Mouse (Mus musculus): Measurements from ENCODE around the gene Brca2. TPM values are rescaled to one million over a fixed set of nuclear protein-coding genes. Genes with fewer than 3 reads are reported as not detected.
A peak's percentile ranks its signal among the peaks of the same experiment; 100 is the strongest.

The Brca2 gene
- total and polyA plus RNA-seq, 2 experiments from 2014 or later: 9.9 to 15.8 TPM

DNA sequence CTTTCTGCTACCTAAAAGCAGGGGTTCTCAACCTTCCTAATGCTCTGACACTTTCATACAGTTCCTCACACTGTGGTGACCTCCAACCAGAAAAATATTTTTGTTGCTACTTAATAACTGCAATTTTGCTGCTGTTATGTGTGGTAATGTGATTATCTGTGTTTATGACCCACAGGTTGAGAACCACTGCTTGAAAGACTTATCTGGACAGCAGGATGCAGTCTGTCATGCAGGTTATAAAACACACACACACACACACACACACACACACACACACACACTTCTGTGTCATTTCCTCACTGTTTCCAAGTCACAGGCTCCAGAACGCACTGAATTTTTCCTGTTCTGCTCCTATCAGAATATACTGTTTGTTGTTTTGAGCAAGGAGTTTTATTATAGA, 8.4 kb upstream of the Brca2 start:
- Histone ChIP-seq H3K4me3 (ENCODE audit: low read depth, low read length) (no peak overlapping the region), H3K9ac (replicated peaks; ENCODE audit: low read depth, low read length) (no peak overlapping the region), H3K27ac (ENCODE audit: low read depth) (no peak overlapping the region), H3K36me3 (replicated peaks; ENCODE audit: control insufficient read depth, insufficient read depth, low read length) (no peaks in the 10 kb centered on the region), H3K9me3 (replicated peaks; ENCODE audit: control insufficient read depth, low read length) (no peaks in the 10 kb centered on the region), H3K4me2 (ENCODE audit: low read depth, low read length) (no peak overlapping the region), H3K4me1 (ENCODE audit: control insufficient read depth, insufficient read depth) (no peaks in the 10 kb centered on the region), H3K27me3 (ENCODE audit: control insufficient read depth, insufficient read depth, low read length) (no peaks in the 10 kb centered on the region)
- no peak for TF ChIP-seq CTCF (IDR thresholded peaks at IDR 0.05; ENCODE audit: low read depth)
- no peak for TF ChIP-seq EP300 (IDR thresholded peaks at IDR 0.05; ENCODE audit: low read depth)
- DNase-seq (ENCODE audit: low spot score) (no peak), ATAC-seq (ENCODE audit: insufficient read depth, low read depth) (no peak)
- WGBS: 68% methylated on average over 1 of the region's 1 CpGs

- Histone ChIP-seq H3K27ac (ENCODE audit: low read depth) (no peak within 1 kb of the TSS), H3K27me3 (ENCODE audit: control insufficient read depth, insufficient read depth, low read length) (no peaks in the 10 kb centered on the region), H3K36me3 (replicated peaks; ENCODE audit: control insufficient read depth, insufficient read depth, low read length) (no peaks in the 10 kb centered on the region), H3K9ac (replicated peaks; ENCODE audit: low read depth, low read length) (no peak within 1 kb of the TSS), H3K4me2 (ENCODE audit: low read depth, low read length) (no peak within 1 kb of the TSS), H3K4me1 (ENCODE audit: control insufficient read depth, insufficient read depth) (no peaks in the 10 kb centered on the region), H3K9me3 (replicated peaks; ENCODE audit: control insufficient read depth, low read length) (no peaks in the 10 kb centered on the region), H3K4me3 (ENCODE audit: low read depth, low read length) (no peak within 1 kb of the TSS)
- TF ChIP-seq CTCF (IDR thresholded peaks at IDR 0.05; ENCODE audit: low read depth): no peak
- TF ChIP-seq EP300 (IDR thresholded peaks at IDR 0.05; ENCODE audit: low read depth): no peak
- WGBS: 59% methylated on average over 4 of the region's 4 CpGs
- DNase-seq (ENCODE audit: low spot score) (no peak), ATAC-seq (ENCODE audit: insufficient read depth, low read depth) (no peak)
Measured at GRCm38 (mm10) chr5:150518064-150518463, 4.4 kb upstream of the Brca2 start, which contains the start of gene Zar1l. TSS of gene Zar1l (minus strand) at chr5:150518164.

DNA sequence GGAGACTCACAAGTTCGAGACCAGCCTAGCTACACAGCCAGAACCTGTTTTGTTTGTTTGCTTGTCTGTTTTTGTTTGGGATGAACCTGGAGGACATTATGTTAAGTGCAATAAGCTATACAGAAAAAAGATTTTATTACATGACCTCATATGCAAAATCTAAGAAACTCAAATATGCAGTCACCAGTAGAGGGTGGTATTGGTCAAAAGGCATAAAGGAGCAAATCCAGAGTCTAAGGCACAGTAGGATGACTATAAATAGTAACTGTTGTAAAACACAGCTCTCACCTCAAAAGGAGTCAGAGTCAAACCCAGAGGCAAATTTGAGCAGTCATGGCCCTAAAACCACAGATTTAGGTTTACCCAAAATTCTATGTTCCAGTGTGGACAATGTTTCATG, 2.9 kb upstream of the Brca2 start:
- Histone ChIP-seq H3K4me3 (ENCODE audit: low read depth, low read length) (no peak overlapping the region), H3K4me1 (ENCODE audit: control insufficient read depth, insufficient read depth) (no peaks in the 10 kb centered on the region), H3K4me2 (ENCODE audit: low read depth, low read length) (no peak overlapping the region), H3K27me3 (ENCODE audit: control insufficient read depth, insufficient read depth, low read length) (no peaks in the 10 kb centered on the region), H3K36me3 (replicated peaks; ENCODE audit: control insufficient read depth, insufficient read depth, low read length) (no peaks in the 10 kb centered on the region), H3K9ac (replicated peaks; ENCODE audit: low read depth, low read length) (no peak overlapping the region), H3K9me3 (replicated peaks; ENCODE audit: control insufficient read depth, low read length) (no peaks in the 10 kb centered on the region), H3K27ac (ENCODE audit: low read depth) (no peak overlapping the region)
- ATAC-seq (ENCODE audit: insufficient read depth, low read depth) (no peak), DNase-seq (ENCODE audit: low spot score) (peak; percentile 69)
- no peak for TF ChIP-seq EP300 (IDR thresholded peaks at IDR 0.05; ENCODE audit: low read depth)
- TF ChIP-seq CTCF (IDR thresholded peaks at IDR 0.05; ENCODE audit: low read depth): peak; percentile 56
- 87% methylated on average over 1 of the region's 1 CpGs for WGBS

- Histone ChIP-seq H3K9me3 (replicated peaks; ENCODE audit: control insufficient read depth, low read length) (no peaks in the 10 kb centered on the region), H3K4me2 (ENCODE audit: low read depth, low read length) (peak overlapping the region; percentile 86), H3K27me3 (ENCODE audit: control insufficient read depth, insufficient read depth, low read length) (no peaks in the 10 kb centered on the region), H3K36me3 (replicated peaks; ENCODE audit: control insufficient read depth, insufficient read depth, low read length) (no peaks in the 10 kb centered on the region), H3K4me3 (ENCODE audit: low read depth, low read length) (peak overlapping the region; percentile 92), H3K9ac (replicated peaks; ENCODE audit: low read depth, low read length) (peak overlapping the region; percentile 81), H3K27ac (ENCODE audit: low read depth) (peak overlapping the region; percentile 63), H3K4me1 (ENCODE audit: control insufficient read depth, insufficient read depth) (no peaks in the 10 kb centered on the region)
- ATAC-seq (ENCODE audit: insufficient read depth, low read depth) (no peak; the same call in 1 of the 2 replicates), DNase-seq (ENCODE audit: low spot score) (no peak)
- TF ChIP-seq EP300 (IDR thresholded peaks at IDR 0.05; ENCODE audit: low read depth): no peak
- no peak for TF ChIP-seq CTCF (IDR thresholded peaks at IDR 0.05; ENCODE audit: low read depth)
- 5% methylated on average over 11 of the region's 11 CpGs for WGBS
Measured at GRCm38 (mm10) chr5:150522867-150523234, 421 bp downstream of the Brca2 start.

DNA sequence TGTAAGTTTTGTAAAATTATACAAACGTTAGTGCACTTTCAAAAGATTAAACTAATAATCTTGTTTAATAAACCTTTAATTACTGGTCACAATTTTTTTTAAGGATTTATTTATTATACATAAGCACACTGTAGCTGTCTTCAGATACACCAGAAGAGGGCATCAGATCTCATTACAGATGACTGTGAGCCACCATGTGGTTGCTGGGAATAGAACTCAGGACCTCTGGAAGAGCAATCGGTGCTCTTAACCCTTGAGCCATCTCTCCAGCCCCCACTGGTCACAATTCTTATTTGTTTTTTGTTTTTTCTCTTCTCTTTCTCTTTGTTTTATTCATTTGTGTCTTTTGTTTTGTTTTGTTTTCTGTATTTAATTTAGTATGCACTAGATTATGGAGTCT, 2.8 kb downstream of the Brca2 start:
- DNase-seq (ENCODE audit: low spot score) (no peak), ATAC-seq (ENCODE audit: insufficient read depth, low read depth) (no peak)
- H3K36me3 ChIP-seq (replicated peaks; ENCODE audit: control insufficient read depth, insufficient read depth, low read length): peaks cover 6% of the 10 kb centered on the region; the same call in 1 of the 2 replicates

GRCm38 (mm10) chr5:150541302-150541701, 18.9 kb downstream of the Brca2 start:
- ATAC-seq (ENCODE audit: insufficient read depth, low read depth): no peak
- Histone ChIP-seq H3K9me3 (replicated peaks; ENCODE audit: control insufficient read depth, low read length) (no peaks in the 10 kb centered on the region), H3K27ac (ENCODE audit: low read depth) (no peak overlapping the region), H3K36me3 (replicated peaks; ENCODE audit: control insufficient read depth, insufficient read depth, low read length) (peaks cover 25% of the 10 kb centered on the region), H3K9ac (replicated peaks; ENCODE audit: low read depth, low read length) (no peak overlapping the region), H3K27me3 (ENCODE audit: control insufficient read depth, insufficient read depth, low read length) (no peaks in the 10 kb centered on the region), H3K4me2 (ENCODE audit: low read depth, low read length) (no peak overlapping the region), H3K4me3 (ENCODE audit: low read depth, low read length) (no peak overlapping the region), H3K4me1 (ENCODE audit: control insufficient read depth, insufficient read depth) (no peaks in the 10 kb centered on the region)
- 94% methylated on average over 1 of the region's 1 CpGs for WGBS
- TF ChIP-seq CTCF (IDR thresholded peaks at IDR 0.05; ENCODE audit: low read depth) (no peak), EP300 (IDR thresholded peaks at IDR 0.05; ENCODE audit: low read depth) (no peak)
- DNase-seq (ENCODE audit: low spot score): no peak

More for the DNA sequence above, 2.8 kb downstream of the Brca2 start:
- Histone ChIP-seq H3K27me3 (ENCODE audit: control insufficient read depth, insufficient read depth, low read length) (no peaks in the 10 kb centered on the region), H3K9me3 (replicated peaks; ENCODE audit: control insufficient read depth, low read length) (no peaks in the 10 kb centered on the region), H3K4me3 (ENCODE audit: low read depth, low read length) (no peak overlapping the region), H3K9ac (replicated peaks; ENCODE audit: low read depth, low read length) (no peak overlapping the region), H3K4me1 (ENCODE audit: control insufficient read depth, insufficient read depth) (no peaks in the 10 kb centered on the region), H3K4me2 (ENCODE audit: low read depth, low read length) (no peak overlapping the region), H3K27ac (ENCODE audit: low read depth) (no peak overlapping the region)
- 77% methylated on average over 2 of the region's 2 CpGs for WGBS
- TF ChIP-seq CTCF (IDR thresholded peaks at IDR 0.05; ENCODE audit: low read depth): no peak
- TF ChIP-seq EP300 (IDR thresholded peaks at IDR 0.05; ENCODE audit: low read depth): no peak

Data from heart, postnatal 0 days (tissue).